Mouse (Mus musculus): ENCODE results near the gene 4930435E12Rik.

4930435E12Rik gene

DNA sequence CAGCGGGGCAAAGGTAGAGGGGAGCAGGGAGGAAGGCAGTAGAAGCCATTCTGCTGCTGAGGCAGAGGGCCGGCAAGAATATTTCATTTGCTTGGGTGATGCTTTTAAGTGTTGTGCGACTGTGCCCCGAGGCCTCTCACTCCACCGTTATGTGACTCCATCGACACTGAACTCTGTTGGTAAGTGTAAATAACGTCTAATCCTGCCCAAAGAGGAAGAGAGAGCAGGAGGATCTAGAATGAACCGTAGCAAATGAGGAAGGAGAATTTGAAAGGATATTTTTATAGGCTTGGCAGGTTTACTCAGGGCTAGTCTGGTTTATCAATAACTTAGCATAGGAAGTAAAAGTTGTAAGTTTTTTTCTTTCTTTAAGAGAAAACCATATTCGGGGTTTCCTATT is 59.0 kb downstream of the 4930435E12Rik start:
- DNase-seq (ENCODE audit: low spot score): no peak

DNA sequence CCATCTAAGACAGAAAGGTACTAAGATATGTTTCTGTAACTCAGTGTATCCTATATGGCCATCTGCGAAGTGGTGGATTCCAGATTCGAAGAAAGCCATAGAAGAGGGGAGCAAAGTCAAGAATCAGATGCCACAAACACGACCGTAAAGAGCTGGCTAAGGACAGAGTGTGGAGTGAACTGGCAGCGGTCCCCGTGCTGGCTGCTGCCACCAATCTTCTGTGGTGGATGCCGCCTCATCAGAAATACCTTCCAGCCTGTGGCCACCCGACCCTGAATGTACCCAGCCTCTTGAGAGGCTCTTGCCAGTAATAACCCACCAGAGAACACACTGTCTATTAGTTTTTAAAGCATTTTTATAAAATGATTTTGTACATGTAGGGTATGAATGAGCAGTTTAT is 60.2 kb downstream of the 4930435E12Rik start:
- no peak for DNase-seq (ENCODE audit: low spot score)

DNA sequence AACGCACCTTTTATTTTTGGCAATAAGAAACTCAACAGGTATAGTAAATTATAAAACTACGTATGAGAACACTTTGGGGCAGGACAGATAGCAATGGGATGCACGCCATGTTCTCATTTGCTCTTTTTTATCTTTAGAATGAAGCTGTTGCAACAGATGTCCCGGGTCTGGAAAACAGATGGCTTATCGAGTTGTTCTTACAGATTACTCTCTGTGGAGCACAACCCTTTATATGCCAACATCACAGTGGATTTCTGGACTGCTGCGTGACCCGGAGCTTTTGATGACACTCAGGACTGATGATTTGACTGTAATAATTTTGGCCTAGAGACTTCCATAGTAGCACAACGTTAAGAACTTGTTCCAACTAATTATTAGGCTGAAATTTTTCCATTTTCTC is 60.8 kb downstream of the 4930435E12Rik start:
- no peak for DNase-seq (ENCODE audit: low spot score)

DNA sequence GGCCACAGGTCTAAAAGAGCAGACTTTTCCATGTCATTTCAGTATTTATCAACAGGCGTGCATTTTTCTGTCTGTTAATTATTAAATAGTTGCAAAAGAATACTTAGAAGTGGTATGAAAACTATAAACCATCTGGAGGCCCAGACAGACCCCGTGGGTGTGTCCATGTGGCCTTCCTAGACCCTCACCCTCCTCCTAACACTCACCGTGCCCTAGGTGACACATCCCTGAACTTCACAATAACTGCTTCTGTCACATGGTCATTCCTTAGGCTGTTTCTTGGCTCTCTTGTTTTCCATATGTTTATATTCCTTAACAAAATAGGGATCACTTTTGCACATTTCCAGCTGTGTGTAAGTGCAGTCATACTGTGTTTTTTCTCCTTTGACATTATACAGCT is 61.9 kb downstream of the 4930435E12Rik start:
- DNase-seq (ENCODE audit: low spot score): no peak

DNA sequence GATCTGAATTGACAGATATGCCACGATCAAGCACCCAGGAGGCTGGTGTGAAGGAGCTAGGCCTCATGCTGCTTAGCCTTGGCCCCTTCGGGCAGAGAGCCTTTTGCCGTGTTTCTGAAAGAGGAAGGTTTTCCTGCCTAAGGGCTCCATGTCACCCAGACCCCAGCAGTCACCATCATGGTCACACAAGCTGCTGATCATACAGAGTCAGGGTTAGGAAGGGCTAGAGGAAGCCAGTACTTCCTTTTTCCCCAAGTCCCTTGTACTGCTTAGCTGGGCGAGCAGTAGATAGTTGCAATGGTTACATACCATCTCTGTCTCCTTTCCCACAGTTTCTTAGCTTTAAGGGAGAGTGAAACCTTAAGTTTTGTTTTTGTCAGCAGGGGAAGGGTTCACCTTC is 65.0 kb downstream of the 4930435E12Rik start:
- no peak for DNase-seq (ENCODE audit: low spot score)

DNA sequence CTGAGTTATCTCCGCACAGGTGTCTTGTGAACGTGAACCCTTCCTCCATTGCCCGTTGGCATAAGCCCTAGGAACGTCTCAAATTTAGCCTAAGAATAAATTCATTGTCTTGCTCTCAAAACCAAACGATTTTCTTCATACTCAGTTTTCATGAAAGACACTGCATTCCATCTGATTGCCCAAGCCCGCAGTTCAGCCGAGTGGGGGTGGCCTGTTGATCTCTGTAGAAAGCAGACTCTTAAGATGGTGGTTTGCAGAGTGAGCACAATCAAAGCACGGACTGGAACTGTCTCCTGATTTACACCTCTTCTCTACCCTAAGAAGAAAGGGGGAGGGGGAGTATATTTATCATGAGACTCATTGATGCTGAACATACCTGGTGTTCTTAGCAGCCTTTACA is 66.1 kb downstream of the 4930435E12Rik start:
- DNase-seq (ENCODE audit: low spot score): no peak

Data from adipocyte (in vitro differentiated cells).